Mouse (Mus musculus): ENCODE results near the gene Iqcg. TPM values are rescaled to one million over a fixed set of nuclear protein-coding genes. Genes with fewer than 3 reads are reported as not detected.

Gene Iqcg
- total RNA-seq, 2 experiments from 2014 or later = 5.2 to 8.3 TPM

DNA sequence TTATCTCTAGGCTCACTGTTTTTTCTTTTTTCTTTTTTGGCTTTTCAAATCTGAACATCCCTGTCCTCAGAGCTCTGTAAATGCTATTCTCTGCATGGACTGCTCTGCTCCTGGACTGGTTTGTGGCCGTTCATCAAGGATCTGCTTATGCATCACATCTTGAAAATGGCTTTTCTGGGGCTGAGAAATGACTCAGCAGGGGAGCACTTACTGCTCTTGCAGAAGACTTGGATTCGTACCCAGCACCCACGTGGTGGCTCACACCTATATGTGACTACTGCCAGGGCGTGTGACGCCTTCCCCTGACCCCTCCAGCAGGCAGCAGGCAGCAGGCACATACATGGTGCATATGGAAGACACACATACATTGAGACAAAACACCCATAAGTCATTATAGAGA, 63.9 kb downstream of the Iqcg start:
- no peak for DNase-seq
- intact Hi-C loops (cut with DNase I) = no loop called here

DNA sequence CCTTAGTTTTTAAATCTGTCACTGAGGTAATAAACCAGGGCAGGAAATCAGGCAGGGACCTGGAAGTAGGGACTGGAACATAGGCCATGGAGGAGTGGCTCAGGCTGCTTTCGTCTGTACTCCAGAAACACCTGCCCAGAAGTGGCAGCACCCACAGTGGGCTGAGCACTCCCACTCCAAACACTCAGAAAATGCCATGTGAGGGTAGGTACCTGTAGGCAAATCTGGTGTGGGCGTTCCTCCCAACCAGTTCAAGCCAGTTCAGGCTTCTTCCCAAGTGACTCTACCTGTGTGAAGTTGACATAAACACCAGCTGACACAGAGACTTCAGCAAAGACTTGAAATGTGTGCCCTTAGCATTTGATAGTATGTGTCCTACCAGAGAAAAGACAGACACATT, 71.4 kb downstream of the Iqcg start:
- DNase-seq = no peak
- intact Hi-C loops (cut with DNase I) = no loop called here

- no peak for DNase-seq
- intact Hi-C loops (cut with DNase I) = no loop called here
These were observed 74.6 kb downstream of the Iqcg start for GRCm38 (mm10) chr16:32981405-32981804.

DNA sequence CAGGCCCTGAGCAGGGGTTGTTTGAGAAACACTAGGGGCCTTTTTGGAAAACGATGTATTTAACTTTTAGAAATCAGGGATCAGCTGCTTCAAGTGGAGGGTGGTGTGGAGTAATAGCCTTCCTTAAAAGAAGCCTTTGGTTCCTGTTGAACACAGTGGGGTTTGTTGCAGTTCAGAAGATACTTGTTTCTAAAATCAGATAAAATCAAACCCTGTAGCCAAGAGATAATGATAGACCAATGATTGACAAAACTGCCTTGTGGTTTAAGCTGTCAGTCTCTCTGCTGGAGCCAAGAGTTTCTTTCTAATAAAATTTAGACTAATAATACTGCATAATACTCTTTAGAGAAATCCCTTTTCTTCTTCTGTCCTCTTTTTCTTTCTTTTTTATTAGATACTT, 75.8 kb downstream of the Iqcg start:
- intact Hi-C loops (cut with DNase I) = no loop called here
- DNase-seq = no peak

DNA sequence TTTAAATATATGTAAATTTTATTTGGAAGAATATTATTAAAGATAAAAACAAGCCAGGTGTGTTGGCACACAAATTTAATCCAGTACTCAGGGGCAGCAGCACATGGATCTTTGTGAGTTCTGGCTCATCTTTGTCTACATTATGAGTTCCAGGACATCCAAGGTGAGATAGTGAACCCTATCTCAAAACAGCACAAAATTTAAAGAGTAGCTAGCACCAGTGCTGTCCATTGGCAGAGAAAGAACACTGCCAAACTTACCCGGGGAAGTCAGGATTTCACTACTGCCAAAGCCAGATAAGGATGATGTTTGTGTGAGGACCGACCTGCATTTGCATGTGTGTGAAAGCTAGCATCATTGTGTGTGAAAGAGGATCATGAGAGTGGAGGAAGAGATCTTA, 83.0 kb downstream of the Iqcg start:
- no peak for DNase-seq
- intact Hi-C loops (cut with DNase I) = no loop called here

GRCm38 (mm10) chr16:32972535-32972934, 83.5 kb downstream of the Iqcg start:
- no peak for DNase-seq
- intact Hi-C loops (cut with DNase I) = no loop called here

Small RNAs within 50 kb of the gene (microRNA-seq; reads per million reads assigned to microRNA genes)
- gene Gm22231 = not detected
- 4.8 reads per million, percentile 11 among the genes with 10 or more reads in this experiment for gene Mir1947

Other genes starting within 250 kb of the Iqcg start
- not detected for gene Smbd1, start 245.7 kb downstream of the Iqcg start, total RNA-seq (2021)
- 100 to 1,000 TPM; 120 to 139 TPM for gene Fyttd1, start 178.7 kb downstream of the Iqcg start, total RNA-seq (2021)
- gene Rubcn, start 178.5 kb downstream of the Iqcg start, total RNA-seq (2021) = 10 to 100 TPM; 72.4 to 78.3 TPM
- gene Lrch3, start 142.1 kb downstream of the Iqcg start, total RNA-seq (2021) = 10 to 100 TPM; 46.9 to 47.9 TPM
- 100 to 1,000 TPM; 300 to 327 TPM for gene Rpl35a, start 235 bp upstream of the Iqcg start, total RNA-seq (2021)
- gene Lmln, start 6.3 kb upstream of the Iqcg start, total RNA-seq (2021) = 10 to 100 TPM; 16.2 to 17.1 TPM
- 10 to 100 TPM; 26.8 to 27.4 TPM for gene Osbpl11, start 128.9 kb upstream of the Iqcg start, total RNA-seq (2021)
- gene Snx4, start 195.2 kb upstream of the Iqcg start, total RNA-seq (2021) = 10 to 100 TPM; 62.4 to 68.3 TPM

Data from left cerebral cortex, postnatal 4 days (tissue).